Mouse (Mus musculus) adrenal gland, adult 18-20 months (tissue): ENCODE measurements at regions not wholly inside any gene's neighbourhood (a gene's known extent, or its start where the extent isn't known, plus 50 kb on each side); places are given as distances from the start of the nearest gene placed in this dataset.

Experiments
- DNase-seq, 2 experiments: peaks; one replicate each; pipeline ENCODE4 v3.0.0; 2021 to 2022; ENCODE audit warnings: low spot score in 2 of 2

- no peak for DNase-seq
These were observed 190.0 kb downstream of the Gm5447 start for GRCm38 (mm10) chr13:31163878-31164495.

GRCm38 (mm10) chr13:31166286-31166685, 192.3 kb downstream of the Gm5447 start:
- no peak for DNase-seq

GRCm38 (mm10) chr13:31168854-31169253, 194.8 kb downstream of the Gm5447 start:
- DNase-seq, result no peak

DNA sequence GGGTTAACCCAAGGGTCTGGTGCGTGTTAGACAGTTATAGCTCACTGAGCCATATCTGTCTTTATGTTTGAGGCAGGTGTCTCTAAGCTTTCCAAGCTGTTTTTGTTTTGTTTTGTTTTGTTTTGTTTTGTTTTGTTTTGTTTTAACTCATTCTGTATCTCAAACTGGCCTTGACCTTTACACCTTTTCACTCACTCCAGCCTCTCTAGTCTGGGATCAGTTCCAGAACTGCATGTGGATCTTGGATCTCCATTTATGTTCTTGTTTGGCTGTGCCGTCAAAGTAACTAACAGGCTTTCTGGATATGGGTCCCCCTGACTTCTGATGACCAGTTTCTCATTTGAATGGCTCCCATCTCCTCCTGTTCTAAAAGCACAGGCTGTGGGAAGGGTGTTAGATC, 197.7 kb downstream of the Gm5447 start:
- DNase-seq, result no peak

DNA sequence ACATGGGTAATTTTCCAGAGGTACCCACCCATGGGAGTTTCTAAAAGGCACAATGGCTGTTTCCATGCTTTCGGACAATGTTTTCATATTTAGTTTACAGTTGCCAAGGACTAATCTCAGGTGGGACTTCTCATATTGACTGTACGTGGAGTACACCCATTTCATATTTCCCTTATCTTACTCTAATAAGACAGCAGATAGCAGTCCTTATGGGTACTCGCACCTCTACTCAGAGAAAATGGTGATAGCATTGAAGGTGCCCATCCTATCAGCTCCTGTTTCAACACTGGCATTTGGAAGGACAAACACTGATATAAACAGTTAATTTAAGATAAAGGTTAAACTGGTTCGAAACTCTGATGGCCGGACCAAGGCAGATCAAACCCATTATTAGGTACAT, 198.6 kb downstream of the Gm5447 start:
- no peak for DNase-seq

DNA sequence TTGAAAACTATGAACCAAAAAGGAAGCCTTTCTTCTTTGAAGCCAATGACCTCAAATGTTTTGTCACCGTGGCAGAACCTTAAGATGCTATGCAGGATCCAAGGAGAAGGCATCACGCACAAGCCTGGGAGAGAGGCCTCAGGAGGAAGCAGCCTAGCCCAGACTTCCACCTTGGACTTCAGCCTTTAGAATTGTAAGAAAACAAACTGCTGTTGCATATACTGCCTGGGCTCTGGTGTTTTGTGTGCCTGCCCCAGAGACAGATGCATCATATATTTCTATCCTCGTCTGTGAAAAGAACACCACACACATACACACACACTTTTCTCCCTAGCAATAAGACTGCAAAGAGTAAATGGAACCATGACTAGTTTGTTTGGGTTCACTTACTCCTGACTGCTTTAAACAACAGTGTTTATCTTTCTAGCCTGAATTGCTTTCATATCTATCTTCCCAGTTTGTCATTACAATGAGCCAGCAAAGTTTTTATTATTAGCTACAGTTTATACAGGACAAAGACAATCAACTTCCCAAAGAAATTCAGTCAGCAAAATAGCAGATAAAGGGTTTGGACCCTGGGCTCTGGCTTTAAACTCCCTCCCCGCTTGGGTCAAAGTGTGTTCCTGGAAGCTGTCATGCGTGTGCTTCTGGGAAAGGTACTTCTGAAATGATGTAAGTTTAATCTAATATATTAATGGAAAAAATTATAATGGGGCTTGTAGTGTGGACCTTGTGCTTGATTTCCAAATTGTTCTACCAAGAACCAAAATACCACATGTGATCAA, 204.2 kb downstream of the Gm5447 start:
- DNase-seq, result no peak

DNA sequence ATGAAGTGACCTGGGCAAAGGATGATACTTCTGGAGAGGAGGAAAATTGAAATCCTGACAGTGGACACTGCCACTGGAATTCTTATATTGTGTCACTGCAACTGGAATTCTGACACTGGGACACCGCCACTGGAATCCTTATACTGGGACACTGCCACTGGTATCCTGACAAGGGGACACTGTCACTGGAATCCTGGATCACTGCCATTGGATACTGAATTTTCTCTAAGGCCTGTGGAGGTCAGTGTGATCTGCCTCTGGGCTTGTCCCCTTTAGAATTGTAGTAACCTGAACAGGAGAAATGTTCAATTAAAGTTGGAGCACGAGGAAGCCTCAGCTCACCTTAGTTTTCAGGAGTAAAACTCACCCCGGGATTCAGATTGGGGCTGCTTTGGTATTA, 205.0 kb downstream of the Gm5447 start:
- no peak for DNase-seq

DNA sequence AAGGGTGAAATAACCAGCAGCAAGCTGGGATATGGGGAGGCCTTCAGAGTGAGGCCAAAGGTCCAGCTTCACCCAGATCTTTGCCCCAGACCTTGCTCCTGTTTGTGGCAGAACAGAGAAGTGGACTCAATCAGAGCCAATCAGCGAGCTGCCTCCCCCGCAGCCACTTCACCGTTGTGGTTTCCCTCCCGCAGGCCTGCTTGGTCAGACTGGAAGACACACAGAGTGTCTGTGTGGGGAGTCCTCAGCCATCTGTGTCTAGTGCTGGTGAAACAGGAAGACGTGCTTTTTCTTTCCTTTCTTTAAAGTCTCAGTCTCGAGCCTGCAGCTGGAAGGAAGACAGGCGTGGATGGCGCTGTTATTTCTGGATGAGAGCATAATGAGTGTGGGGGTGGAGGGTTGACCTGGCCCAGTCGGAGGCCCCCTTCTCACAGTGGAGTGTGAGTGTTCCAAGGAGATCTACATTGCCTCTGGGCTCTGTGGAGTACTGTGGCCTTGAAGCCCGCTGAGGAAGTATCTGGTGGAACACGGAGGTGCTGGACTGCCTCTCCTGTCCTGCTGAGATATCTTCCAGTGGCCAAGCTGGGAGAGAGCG, 205.5 kb downstream of the Gm5447 start:
- no peak for DNase-seq

DNA sequence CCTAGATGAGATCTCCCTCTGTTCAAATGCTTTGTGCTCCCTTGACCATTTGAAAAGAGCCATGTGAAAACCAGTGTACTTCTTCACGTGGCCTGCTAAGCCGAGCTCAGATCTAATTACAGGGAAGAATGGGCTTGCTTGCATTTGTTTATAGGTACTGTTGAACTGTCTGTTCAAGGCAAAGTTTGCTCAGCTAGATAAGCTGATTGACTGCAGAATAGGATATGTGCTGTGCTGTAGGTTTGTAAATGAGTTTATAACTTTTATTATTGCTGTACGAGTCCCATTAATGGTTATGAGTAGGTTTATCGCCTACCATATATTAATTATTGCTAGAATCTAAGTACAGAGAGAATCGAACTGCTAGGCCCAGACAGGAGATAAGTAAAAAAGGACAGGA, 207.5 kb downstream of the Gm5447 start:
- DNase-seq, result no peak

- DNase-seq, result no peak
These were observed 211.1 kb downstream of the Gm5447 start for GRCm38 (mm10) chr13:31184845-31185834.

DNA sequence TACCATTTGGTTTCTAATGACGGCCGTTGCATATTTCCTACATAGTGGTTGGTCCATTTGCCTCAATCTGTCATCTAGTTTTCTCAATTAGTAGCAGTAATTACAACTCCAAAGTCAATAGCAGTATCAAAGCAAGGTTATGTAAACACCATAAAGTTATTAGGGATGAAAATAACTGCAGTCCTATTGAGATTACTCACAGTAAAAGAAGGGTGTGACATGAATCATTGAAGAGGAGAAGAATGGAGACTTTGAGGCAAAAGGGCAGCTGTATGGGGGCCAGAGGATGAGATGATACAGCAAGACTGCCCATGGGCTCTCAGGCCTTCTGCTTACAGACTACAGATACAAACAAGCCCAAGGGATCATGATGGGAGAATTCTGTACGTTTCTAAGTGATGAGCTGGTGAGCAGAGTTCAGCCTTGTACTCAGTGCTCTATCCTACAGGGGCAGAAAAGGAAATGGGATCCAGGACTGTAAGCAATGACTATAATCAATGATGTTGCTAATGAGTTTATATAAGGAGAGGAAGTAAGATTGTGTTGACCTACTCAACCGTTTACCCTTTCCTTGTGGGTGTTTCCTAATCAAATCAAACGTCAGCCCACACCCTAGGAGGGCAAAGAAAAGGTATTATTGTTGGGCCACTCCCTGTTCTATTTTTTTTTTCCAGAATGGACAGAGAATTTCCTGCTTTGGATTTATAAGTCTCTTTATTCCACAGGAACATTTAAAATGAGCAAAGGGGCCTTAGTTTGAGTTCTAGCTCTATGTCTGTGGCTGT, 213.0 kb downstream of the Gm5447 start:
- DNase-seq, result no peak

GRCm38 (mm10) chr13:31189116-31189515, 215.1 kb downstream of the Gm5447 start:
- DNase-seq, result no peak

DNA sequence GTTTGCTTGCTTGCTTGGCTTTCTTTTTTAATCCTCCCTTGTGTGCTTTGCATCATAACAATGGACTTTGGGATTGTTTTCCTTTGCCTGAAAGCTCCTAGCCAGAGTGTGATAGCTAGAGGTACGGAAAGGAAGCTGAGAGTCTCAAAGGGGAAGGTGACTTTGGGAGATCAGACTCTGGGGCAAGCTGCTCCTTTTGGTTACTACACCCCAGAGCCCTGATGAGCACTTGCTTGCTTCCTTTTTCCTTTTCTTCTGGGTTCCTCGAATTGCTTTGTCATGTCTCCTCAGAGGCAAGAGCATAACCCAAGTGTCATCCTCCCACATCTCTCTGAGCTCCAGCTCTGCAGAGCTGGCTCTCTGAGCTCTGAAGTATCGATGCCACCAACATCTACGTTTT, 216.0 kb downstream of the Gm5447 start:
- DNase-seq, result no peak

GRCm38 (mm10) chr13:31191344-31192139, 217.5 kb downstream of the Gm5447 start:
- no peak for DNase-seq

DNA sequence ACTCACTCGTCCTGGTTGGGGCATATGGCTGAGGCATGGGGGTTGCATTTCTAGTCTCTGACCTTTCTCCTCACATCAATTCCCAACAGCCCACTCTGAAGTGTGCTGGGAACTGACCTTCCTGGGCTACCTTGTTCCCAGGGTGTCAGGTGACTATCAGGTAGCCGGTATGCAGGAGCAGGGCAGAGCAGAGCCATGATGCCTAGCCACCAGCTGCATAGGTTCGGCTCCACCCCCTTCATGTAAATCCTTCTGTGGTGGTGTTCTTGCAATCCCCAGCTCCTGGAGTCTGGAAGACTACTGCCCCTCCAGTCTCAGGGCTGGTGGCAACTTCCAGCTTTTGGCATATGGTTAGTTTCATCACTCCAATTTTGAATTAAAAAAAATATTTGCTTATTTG, 221.0 kb downstream of the Gm5447 start:
- DNase-seq, result no peak

GRCm38 (mm10) chr13:31196546-31196945, 222.5 kb downstream of the Gm5447 start:
- DNase-seq, result no peak

DNA sequence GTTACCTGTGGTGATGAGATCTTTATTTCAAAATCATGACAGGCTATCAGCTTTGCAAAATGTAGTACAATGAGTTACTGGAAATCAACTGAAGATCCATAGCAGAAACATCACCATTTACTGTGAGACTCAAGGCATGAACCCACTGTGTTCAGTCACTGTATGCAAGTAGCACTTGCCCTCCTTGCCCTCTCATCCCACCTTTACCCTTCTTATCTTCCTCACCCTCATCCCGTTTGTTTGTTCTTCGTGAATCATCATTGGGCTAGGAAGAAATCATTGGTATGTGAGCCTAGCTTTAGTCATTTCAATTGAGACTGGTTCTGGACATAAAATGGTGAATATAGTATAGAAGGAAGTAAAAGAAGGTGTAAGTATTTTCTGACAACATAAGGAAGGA, 223.6 kb downstream of the Gm5447 start:
- DNase-seq, result no peak

- no peak for DNase-seq
These were observed 225.4 kb downstream of the Gm5447 start for GRCm38 (mm10) chr13:31199384-31199783.

GRCm38 (mm10) chr13:31204068-31204467, 230.1 kb downstream of the Gm5447 start:
- DNase-seq, result no peak

- no peak for DNase-seq
These were observed 232.4 kb downstream of the Gm5447 start for GRCm38 (mm10) chr13:31206381-31206780.
